Mouse (Mus musculus) adrenal gland, adult (tissue): ENCODE results near the gene Ldlrap1.
"Not testable (repeated sequence)": the region's sequence is repeated elsewhere in the genome, so short reads cannot be mapped to it uniquely, and the experiment has no call there.

Experiments
- DNase-seq, 2 experiments: peaks; one replicate each; pipeline ENCODE4 v3.0.0; 2022 to 2023; ENCODE audit warnings: low spot score in 1 of 2; ENCODE audit not compliant: inconsistent age in 2 of 2

The Ldlrap1 gene

GRCm38 (mm10) chr4:134767426-134768225 is at the start of gene Ldlrap1:
TSS of gene Ldlrap1 (minus strand) at chr4:134768024.
- peak; percentile 89 to 96 for DNase-seq

GRCm38 (mm10) chr4:134814229-134814571 is 46.4 kb upstream of the Ldlrap1 start:
- DNase-seq: peak; percentile 83 to 85

GRCm38 (mm10) chr4:134813406-134814228 is 45.8 kb upstream of the Ldlrap1 start:
- DNase-seq: no peak

GRCm38 (mm10) chr4:134804765-134805164 is 36.9 kb upstream of the Ldlrap1 start:
- DNase-seq: peak; percentile 94 to 97

GRCm38 (mm10) chr4:134802765-134803164 is 34.9 kb upstream of the Ldlrap1 start:
- DNase-seq: no peak

- DNase-seq: no peak
These were observed 34.3 kb upstream of the Ldlrap1 start for GRCm38 (mm10) chr4:134802155-134802554.

- no peak for DNase-seq
These were observed 32.9 kb upstream of the Ldlrap1 start for GRCm38 (mm10) chr4:134800693-134801092.

GRCm38 (mm10) chr4:134800098-134800497 is 32.3 kb upstream of the Ldlrap1 start:
- DNase-seq: no peak

GRCm38 (mm10) chr4:134799272-134799671 is 31.4 kb upstream of the Ldlrap1 start:
- DNase-seq: peak; percentile 75 to 88

GRCm38 (mm10) chr4:134798861-134799260 is 31.0 kb upstream of the Ldlrap1 start:
- DNase-seq: no peak

- DNase-seq: no peak
These were observed 29.8 kb upstream of the Ldlrap1 start for GRCm38 (mm10) chr4:134797621-134798020.

GRCm38 (mm10) chr4:134796581-134797361 is 28.9 kb upstream of the Ldlrap1 start:
- DNase-seq: no peak

GRCm38 (mm10) chr4:134795819-134796485 is 28.1 kb upstream of the Ldlrap1 start:
- DNase-seq: no peak

GRCm38 (mm10) chr4:134794959-134795358 is 27.1 kb upstream of the Ldlrap1 start:
- DNase-seq: not testable (repeated sequence)

- DNase-seq: peak; percentile 55 to 84
These were observed 25.6 kb upstream of the Ldlrap1 start for GRCm38 (mm10) chr4:134793213-134793956.

GRCm38 (mm10) chr4:134791731-134792130 is 23.9 kb upstream of the Ldlrap1 start:
- peak in 1 of 2 experiments; percentile 78 for DNase-seq

- no peak for DNase-seq
These were observed 19.1 kb upstream of the Ldlrap1 start for GRCm38 (mm10) chr4:134786946-134787345.

GRCm38 (mm10) chr4:134784701-134785100 is 16.9 kb upstream of the Ldlrap1 start:
- peak; percentile 26 to 65 for DNase-seq

- peak; percentile 80 to 91 for DNase-seq
These were observed 11.5 kb upstream of the Ldlrap1 start for GRCm38 (mm10) chr4:134779136-134779934.
